In genomic region chr14:31414235-31414966, GRCm38 (mm10) we compare ENCODE assay signal across 11 mouse cellular contexts. TPM values are rescaled to one million over a fixed set of nuclear protein-coding genes. Genes with fewer than 3 reads are reported as not detected.
A peak's percentile ranks its signal among the peaks of the same experiment; 100 is the strongest.
DNase-seq lines count a peak whose midpoint lies in the region; ATAC-seq and TF ChIP-seq lines count a peak whose summit lies in the region.
"Had no signal": no experiment of that assay in that cellular context is flagged by ENCODE, and none has a peak within 500 bp of the region (broad histone marks: within the 10 kb centered on the region; RNA-seq: fewer than 3 reads in every experiment).

No protein-coding gene starts in this region.

- no peak for ATAC-seq in heart, embryonic 16.5 days (replicated peaks; ENCODE audit: extremely low read depth, insufficient read depth, low FRiP score)
- no peak for ATAC-seq in midbrain, postnatal 0 days (ENCODE audit: low FRiP score)
- no peak for ATAC-seq in midbrain, embryonic 13.5 days
- ATAC-seq in limb, embryonic 13.5 days (ENCODE audit: low FRiP score, low read depth) = no peak
- ATAC-seq: Patski had no signal

- no peak overlapping the region for H3K4me3 ChIP-seq in heart, embryonic 16.5 days (ENCODE audit: low read length)
- H3K4me3 ChIP-seq in midbrain, postnatal 0 days (ENCODE audit: low read depth, low read length) = no peak overlapping the region
- H3K4me3 ChIP-seq in midbrain, embryonic 13.5 days (replicated peaks) = no peak overlapping the region
- no peak overlapping the region for H3K4me3 ChIP-seq in limb, embryonic 13.5 days
- H3K4me3 ChIP-seq: hindbrain, embryonic 15.5 days had no signal

- H3K27ac ChIP-seq in heart, embryonic 16.5 days (ENCODE audit: low read length) = peak overlapping the region; percentile 73
- peak overlapping the region; percentile 6; the same call in 1 of the 2 replicates for H3K27ac ChIP-seq in midbrain, postnatal 0 days (ENCODE audit: low read depth, low read length)
- H3K27ac ChIP-seq in midbrain, embryonic 13.5 days = no peak overlapping the region
- H3K27ac ChIP-seq in limb, embryonic 13.5 days = no peak overlapping the region
- H3K27ac ChIP-seq: hindbrain, embryonic 15.5 days had no signal

- peak overlapping the region; percentile 14; the same call in 1 of the 2 replicates for H3K9ac ChIP-seq in heart, embryonic 16.5 days (ENCODE audit: low read length)
- H3K9ac ChIP-seq in midbrain, postnatal 0 days (replicated peaks; ENCODE audit: low read length, poor library complexity, severe bottlenecking) = no peak overlapping the region
- H3K9ac ChIP-seq in midbrain, embryonic 13.5 days (replicated peaks) = no peak overlapping the region
- 0 out of 2 replicates have a peak overlapping the region, but pooled peaks have one; percentile 8 for H3K9ac ChIP-seq in limb, embryonic 13.5 days
- H3K9ac ChIP-seq: hindbrain, embryonic 15.5 days had no signal

- no peaks in the 10 kb centered on the region for H3K9me3 ChIP-seq in heart, embryonic 16.5 days (replicated peaks; ENCODE audit: control insufficient read depth, low read length)
- H3K9me3 ChIP-seq in midbrain, postnatal 0 days (ENCODE audit: low read length) = no peaks in the 10 kb centered on the region
- no peaks in the 10 kb centered on the region for H3K9me3 ChIP-seq in midbrain, embryonic 13.5 days
- H3K9me3 ChIP-seq in limb, embryonic 13.5 days = no peaks in the 10 kb centered on the region
- H3K9me3 ChIP-seq: hindbrain, embryonic 15.5 days had no signal

- TF ChIP-seq CTCF in midbrain, postnatal 0 days (IDR thresholded peaks at IDR 0.05) = no peak

- DNase-seq in adrenal gland, adult 2 months = peak; percentile 41
- no peak for DNase-seq in adrenal gland, postnatal 36 days
- no peak for DNase-seq in heart, postnatal 10 days
- DNase-seq in midbrain, postnatal 0 days (ENCODE audit: low spot score) = no peak
- no peak for DNase-seq in left cerebral cortex, adult 8-10 months (ENCODE audit: low spot score in 2 of 2)
- DNase-seq: left cerebral cortex, postnatal 4 days had no signal

- H3K4me2 ChIP-seq in heart, embryonic 16.5 days (ENCODE audit: low read depth, low read length) = peak overlapping the region; percentile 5; the same call in 1 of the 2 replicates
- no peak overlapping the region for H3K4me2 ChIP-seq in midbrain, postnatal 0 days (ENCODE audit: low read depth, low read length, poor library complexity, severe bottlenecking)
- no peak overlapping the region for H3K4me2 ChIP-seq in midbrain, embryonic 13.5 days (replicated peaks)
- no peak overlapping the region for H3K4me2 ChIP-seq in limb, embryonic 13.5 days (replicated peaks)
- H3K4me2 ChIP-seq: hindbrain, embryonic 15.5 days had no signal

- intact Hi-C loops in heart, postnatal 10 days (cut with DNase I) = no loop called here

- H3K4me1 ChIP-seq in heart, embryonic 16.5 days (ENCODE audit: control insufficient read depth, insufficient read depth, low read length) = peaks cover 51% of the 10 kb centered on the region
- H3K4me1 ChIP-seq in midbrain, postnatal 0 days (ENCODE audit: insufficient read depth, low read length) = peaks cover 2% of the 10 kb centered on the region
- H3K4me1 ChIP-seq in midbrain, embryonic 13.5 days (replicated peaks) = peaks cover 27% of the 10 kb centered on the region
- peaks cover 34% of the 10 kb centered on the region for H3K4me1 ChIP-seq in limb, embryonic 13.5 days

- H3K36me3 ChIP-seq in heart, embryonic 16.5 days (ENCODE audit: control insufficient read depth, insufficient read depth) = no peaks in the 10 kb centered on the region
- peaks cover 21% of the 10 kb centered on the region for H3K36me3 ChIP-seq in midbrain, postnatal 0 days (ENCODE audit: insufficient read depth, low read length)
- H3K36me3 ChIP-seq in midbrain, embryonic 13.5 days = peaks cover 15% of the 10 kb centered on the region
- peaks cover 23% of the 10 kb centered on the region for H3K36me3 ChIP-seq in limb, embryonic 13.5 days

- H3K27me3 ChIP-seq in heart, embryonic 16.5 days (ENCODE audit: control insufficient read depth, insufficient read depth, low read length) = no peaks in the 10 kb centered on the region
- no peaks in the 10 kb centered on the region for H3K27me3 ChIP-seq in midbrain, postnatal 0 days (ENCODE audit: insufficient read depth, low read length)
- no peaks in the 10 kb centered on the region for H3K27me3 ChIP-seq in midbrain, embryonic 13.5 days
- no peaks in the 10 kb centered on the region for H3K27me3 ChIP-seq in limb, embryonic 13.5 days
- H3K27me3 ChIP-seq: hindbrain, embryonic 15.5 days; Patski had no signal

- 52% methylated on average over 10 of the region's 10 CpGs for WGBS in heart, embryonic 16.5 days
- WGBS in midbrain, postnatal 0 days = 72% methylated on average over 10 of the region's 10 CpGs
- WGBS in midbrain, embryonic 13.5 days = 80% methylated on average over 10 of the region's 10 CpGs
- 44% methylated on average over 10 of the region's 10 CpGs for WGBS in limb, embryonic 13.5 days

RNA-seq across cellular contexts. Expression of gene Sh3bp5, which starts 21.5 kb away (rescaled TPM):
- total RNA-seq in adrenal gland, adult 2 months (2021) = 100 to 1,000 TPM; 111 to 164 TPM
- polyA plus RNA-seq in adrenal gland, adult 2 months (2012; rRNA removed) = 21.1 and 28.5 TPM in 2 replicates
- 100 to 1,000 TPM; 147 to 211 TPM for total RNA-seq in adrenal gland, postnatal 36 days (2021)
- polyA plus RNA-seq in heart, embryonic 16.5 days (2015; fragmentation: Nextera tagmentation; extraction: Ambion mirVana) = 25.8 and 26.4 TPM in 2 replicates
- 10 to 100 TPM; 59.7 to 65.1 TPM for total RNA-seq in heart, postnatal 10 days (2021)
- 61.7 and 76.5 TPM in 2 replicates for total RNA-seq in midbrain, postnatal 0 days (2014; rRNA removed)
- polyA plus RNA-seq in midbrain, postnatal 0 days (2015; fragmentation: Nextera tagmentation; extraction: Ambion mirVana) = 141 and 165 TPM in 2 replicates
- polyA plus RNA-seq in midbrain, embryonic 13.5 days (2015; fragmentation: Nextera tagmentation; extraction: Ambion mirVana) = 111 and 116 TPM in 2 replicates
- 53.2 and 57.8 TPM in 2 replicates for polyA plus RNA-seq in limb, embryonic 13.5 days (2015; fragmentation: Nextera tagmentation; extraction: Ambion mirVana)
- total RNA-seq in left cerebral cortex, adult 8-10 months (2022) = 10 to 100 TPM; 44.6 to 70.2 (median 56.1) TPM

Comparison
In these comparisons a context has a peak if more than half of its experiments do, and no peak if none do; other contexts are left out.
1. H3K27ac ChIP-seq: peak in heart, embryonic 16.5 days (single experiment) and midbrain, postnatal 0 days (single experiment); none in midbrain, embryonic 13.5 days (single experiment) and limb, embryonic 13.5 days (single experiment).
2. H3K9ac ChIP-seq: peak in heart, embryonic 16.5 days (single experiment) and limb, embryonic 13.5 days (single experiment); none in midbrain, postnatal 0 days (single experiment) and midbrain, embryonic 13.5 days (single experiment).